Mouse (Mus musculus): ENCODE results near the gene Slc39a11. TPM values are rescaled to one million over a fixed set of nuclear protein-coding genes. Genes with fewer than 3 reads are reported as not detected.

Gene Slc39a11
- polyA plus RNA-seq, 1 experiment from 2014 or later, result 21.4 TPM

DNA sequence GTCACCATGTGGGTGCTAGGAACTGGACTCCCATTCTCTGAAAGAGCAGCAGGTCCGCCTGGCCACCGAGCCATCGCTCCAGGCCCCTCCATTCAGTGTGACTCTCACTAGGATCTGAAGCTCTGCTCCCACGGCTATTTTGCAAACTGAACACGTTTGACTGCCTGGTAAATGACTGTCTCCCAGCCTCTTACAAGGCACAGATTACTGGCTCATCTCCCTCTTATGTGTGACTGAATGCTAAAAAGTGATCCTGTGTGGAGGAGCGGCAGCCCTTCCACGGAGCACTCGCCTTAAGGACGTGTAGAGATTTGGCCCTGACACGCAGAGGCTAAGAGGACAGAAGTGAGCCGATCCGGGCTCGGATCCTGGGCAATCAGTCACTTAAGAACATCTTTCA, 96.3 kb downstream of the Slc39a11 start:
- Histone ChIP-seq H3K4me3 (no peak overlapping the region), H3K27me3 (no peaks in the 10 kb centered on the region), H3K36me3 (no peaks in the 10 kb centered on the region), H3K27ac (no peak overlapping the region), H3K4me2 (replicated peaks) (no peak overlapping the region), H3K9ac (no peak overlapping the region), H3K4me1 (peaks cover 3% of the 10 kb centered on the region; the same call in 1 of the 2 replicates), H3K9me3 (no peaks in the 10 kb centered on the region)
- ATAC-seq (ENCODE audit: insufficient number of reproducible peaks, insufficient read depth, low FRiP score, low TSS enrichment), result no peak
- WGBS, result 84% methylated on average over 13 of the region's 13 CpGs

DNA sequence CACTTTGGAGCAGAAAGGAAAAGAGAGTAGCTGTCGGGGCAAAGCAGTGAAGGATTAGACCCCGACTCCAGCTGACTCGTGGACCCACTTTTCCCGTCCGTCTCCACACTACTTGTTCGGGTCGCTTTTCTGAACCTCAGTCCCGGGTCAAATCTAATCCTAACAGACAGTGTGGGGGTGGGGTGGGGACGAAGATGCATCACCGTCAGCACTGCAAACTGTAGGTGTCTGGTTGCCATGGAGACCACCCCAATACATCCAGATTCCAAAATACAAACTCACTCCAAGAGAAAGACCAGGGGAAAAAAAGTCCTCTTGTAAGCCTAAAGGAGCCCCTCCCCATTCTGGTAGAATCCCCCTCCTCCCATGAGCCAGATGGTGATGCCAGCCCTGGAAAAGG, 97.3 kb downstream of the Slc39a11 start:
- no peaks in the 10 kb centered on the region for H3K27me3 ChIP-seq
- no peak overlapping the region for H3K4me3 ChIP-seq
- H3K4me2 ChIP-seq (replicated peaks), result no peak overlapping the region
- WGBS, result 66% methylated on average over 10 of the region's 10 CpGs
- H3K36me3 ChIP-seq, result no peaks in the 10 kb centered on the region
- no peak for ATAC-seq (ENCODE audit: insufficient number of reproducible peaks, insufficient read depth, low FRiP score, low TSS enrichment)
- H3K9me3 ChIP-seq, result no peaks in the 10 kb centered on the region
- peaks cover 3% of the 10 kb centered on the region; the same call in 1 of the 2 replicates for H3K4me1 ChIP-seq
- no peak overlapping the region for H3K9ac ChIP-seq
- H3K27ac ChIP-seq, result no peak overlapping the region

DNA sequence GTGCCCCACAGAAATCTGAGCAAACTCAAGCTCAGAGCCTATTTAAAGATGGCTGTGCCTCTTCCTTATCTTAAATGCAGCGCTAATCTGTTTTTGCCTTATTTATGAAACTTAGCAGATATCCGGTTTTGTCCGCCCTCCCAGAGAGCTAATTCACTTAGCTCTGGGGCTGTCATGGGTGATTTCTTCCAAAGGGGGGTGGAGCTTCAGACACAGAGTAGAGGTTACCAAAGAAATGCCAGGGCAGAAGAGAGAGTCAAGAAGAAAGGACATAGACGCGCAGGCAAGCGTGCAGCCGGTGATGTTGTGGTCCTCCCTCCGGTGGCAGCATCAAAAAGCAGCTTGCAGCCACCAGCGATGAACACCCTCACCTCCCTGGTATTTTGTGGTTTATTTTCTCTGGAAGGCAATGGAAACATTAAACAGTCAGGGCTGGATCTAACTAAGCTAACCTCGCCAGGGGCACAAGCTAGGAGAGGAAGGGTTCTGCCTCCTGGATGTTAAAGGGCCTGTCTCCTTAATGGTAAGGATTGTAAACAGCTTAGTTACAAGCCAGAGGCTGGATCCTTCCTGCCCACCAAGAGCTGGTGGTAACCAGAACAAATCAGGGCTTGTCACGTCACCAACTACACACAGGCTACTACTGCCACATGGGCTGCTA, 103.5 kb downstream of the Slc39a11 start:
- peaks cover 10% of the 10 kb centered on the region; the same call in 1 of the 2 replicates for H3K4me1 ChIP-seq
- no peak for ATAC-seq (ENCODE audit: insufficient number of reproducible peaks, insufficient read depth, low FRiP score, low TSS enrichment)
- no peak overlapping the region for H3K4me2 ChIP-seq (replicated peaks)
- H3K27me3 ChIP-seq, result no peaks in the 10 kb centered on the region
- no peak overlapping the region for H3K27ac ChIP-seq
- no peaks in the 10 kb centered on the region for H3K36me3 ChIP-seq
- no peak overlapping the region for H3K4me3 ChIP-seq
- no peak overlapping the region for H3K9ac ChIP-seq
- no peaks in the 10 kb centered on the region for H3K9me3 ChIP-seq
- 53% methylated on average over 11 of the region's 11 CpGs for WGBS

DNA sequence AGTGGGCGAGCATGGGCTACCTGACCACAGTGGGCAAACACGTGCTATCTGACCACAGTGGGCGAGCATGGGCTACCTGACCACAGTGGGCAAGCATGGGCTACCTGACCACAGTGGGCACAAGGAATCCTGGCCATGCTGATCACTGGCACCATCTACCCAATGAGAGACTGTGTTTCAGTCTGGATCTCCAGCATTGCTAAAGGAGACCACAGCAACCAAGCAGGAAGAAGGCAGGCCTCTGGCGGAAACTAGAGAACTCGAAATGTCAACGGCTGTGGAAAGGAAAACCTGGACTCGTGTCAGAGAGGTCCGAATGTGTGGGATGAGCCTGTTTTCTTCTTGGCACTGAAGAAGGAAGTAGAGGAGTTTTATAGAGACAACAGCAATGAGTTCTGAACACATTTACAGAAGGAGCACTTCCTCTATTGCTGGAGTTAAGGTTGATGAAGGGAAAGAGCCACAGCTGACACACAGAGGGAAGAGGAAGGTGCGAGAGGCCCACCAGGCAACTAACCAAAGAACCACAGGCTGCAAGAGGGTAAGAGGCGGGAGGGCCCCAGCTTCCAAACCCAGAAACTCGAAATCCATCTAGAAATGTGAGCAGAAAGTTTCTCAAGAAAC, 105.8 kb downstream of the Slc39a11 start:
- 91% methylated on average over 11 of the region's 11 CpGs for WGBS
- no peaks in the 10 kb centered on the region for H3K27me3 ChIP-seq
- H3K27ac ChIP-seq, result no peak overlapping the region
- no peak overlapping the region for H3K4me3 ChIP-seq
- H3K4me1 ChIP-seq, result peaks cover 10% of the 10 kb centered on the region; the same call in 1 of the 2 replicates
- H3K9ac ChIP-seq, result no peak overlapping the region
- no peaks in the 10 kb centered on the region for H3K36me3 ChIP-seq
- H3K4me2 ChIP-seq (replicated peaks), result no peak overlapping the region
- no peaks in the 10 kb centered on the region for H3K9me3 ChIP-seq
- ATAC-seq (ENCODE audit: insufficient number of reproducible peaks, insufficient read depth, low FRiP score, low TSS enrichment), result no peak

DNA sequence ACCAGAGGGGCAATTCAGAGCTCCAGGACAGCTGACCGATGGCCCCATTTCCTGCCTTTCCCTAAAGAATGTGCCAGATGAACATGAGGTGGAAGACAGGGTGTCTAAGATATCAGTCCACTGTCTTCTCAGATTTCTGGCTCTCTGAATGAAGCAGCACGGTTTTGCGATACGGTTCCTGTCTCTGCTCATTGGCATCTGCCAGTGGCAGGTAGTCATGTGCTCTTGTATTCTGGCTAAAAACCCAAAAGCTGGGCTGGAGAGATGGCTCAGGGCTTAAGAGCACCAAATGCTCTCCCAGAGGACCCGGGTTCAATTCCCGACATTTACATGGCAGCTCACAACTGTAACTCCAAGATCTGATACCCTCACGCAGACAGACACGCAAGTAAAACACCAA, 108.8 kb downstream of the Slc39a11 start:
- no peak overlapping the region for H3K4me2 ChIP-seq (replicated peaks)
- no peak overlapping the region for H3K4me3 ChIP-seq
- H3K27me3 ChIP-seq, result no peaks in the 10 kb centered on the region
- H3K27ac ChIP-seq, result no peak overlapping the region
- H3K9ac ChIP-seq, result no peak overlapping the region
- peaks cover 4% of the 10 kb centered on the region; the same call in 1 of the 2 replicates for H3K4me1 ChIP-seq
- no peaks in the 10 kb centered on the region for H3K9me3 ChIP-seq
- WGBS, result 92% methylated on average over 8 of the region's 8 CpGs
- H3K36me3 ChIP-seq, result no peaks in the 10 kb centered on the region
- ATAC-seq (ENCODE audit: insufficient number of reproducible peaks, insufficient read depth, low FRiP score, low TSS enrichment), result no peak

DNA sequence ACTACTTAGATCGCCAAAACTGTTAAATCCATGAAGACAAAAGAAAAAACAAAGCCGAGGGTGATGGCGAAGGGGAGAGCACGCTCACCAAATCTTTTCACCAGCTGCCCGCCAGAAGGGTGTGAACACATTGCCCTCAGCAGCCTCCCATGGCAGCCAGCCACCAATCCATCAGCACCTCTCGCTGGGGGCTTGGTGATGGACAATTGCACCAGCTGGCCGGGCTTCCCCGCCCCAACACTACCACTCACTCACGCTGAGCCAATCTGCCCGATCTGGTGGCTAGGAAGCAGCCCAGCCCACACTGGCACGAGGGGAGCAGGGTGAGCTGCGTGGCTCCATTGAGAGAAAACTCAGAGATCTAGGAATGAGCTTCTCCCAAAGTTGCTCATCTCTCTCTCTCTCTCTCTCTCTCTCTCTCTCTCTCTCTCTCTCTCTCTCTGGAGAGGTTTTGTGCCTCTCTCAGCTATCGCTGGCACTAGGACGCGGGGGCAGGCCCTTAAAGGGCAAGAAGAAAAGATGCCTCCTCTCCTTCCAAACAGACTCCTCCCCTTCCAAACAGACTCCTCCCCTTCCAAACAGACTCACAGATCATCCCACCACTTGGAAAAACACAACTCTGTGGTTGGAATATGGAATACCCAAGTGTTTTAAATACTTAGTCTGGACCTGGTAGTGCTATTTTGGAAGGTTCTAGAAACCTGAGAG, 110.2 kb downstream of the Slc39a11 start:
- Histone ChIP-seq H3K27me3 (no peaks in the 10 kb centered on the region), H3K27ac (no peak overlapping the region), H3K9ac (no peak overlapping the region), H3K4me3 (no peak overlapping the region), H3K4me2 (replicated peaks) (no peak overlapping the region), H3K4me1 (no peaks in the 10 kb centered on the region; the same call in 1 of the 2 replicates), H3K9me3 (no peaks in the 10 kb centered on the region), H3K36me3 (no peaks in the 10 kb centered on the region)
- 72% methylated on average over 15 of the region's 15 CpGs for WGBS
- no peak for ATAC-seq (ENCODE audit: insufficient number of reproducible peaks, insufficient read depth, low FRiP score, low TSS enrichment)

DNA sequence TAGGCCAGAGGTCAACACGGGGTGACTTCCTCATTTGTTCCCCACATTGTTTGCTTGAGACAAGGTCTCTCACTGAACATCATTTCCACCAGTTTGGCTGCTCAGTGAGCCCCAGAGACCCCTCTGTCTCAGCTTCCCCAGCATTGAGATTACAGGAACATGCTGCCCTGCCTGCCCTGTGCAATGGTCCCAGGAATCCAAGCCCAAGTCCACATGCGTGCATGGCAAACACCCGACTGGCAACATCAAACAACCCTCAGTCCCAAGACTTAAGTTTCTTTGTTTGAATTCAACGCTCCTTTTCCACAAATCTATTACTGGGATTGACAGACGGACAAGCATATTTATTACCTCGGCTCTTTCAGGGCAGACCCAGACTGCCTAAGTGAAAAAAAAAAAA, 110.8 kb downstream of the Slc39a11 start:
- Histone ChIP-seq H3K9me3 (no peaks in the 10 kb centered on the region), H3K4me1 (peaks cover 5% of the 10 kb centered on the region; the same call in 1 of the 2 replicates), H3K4me2 (replicated peaks) (no peak overlapping the region), H3K9ac (no peak overlapping the region), H3K27ac (no peak overlapping the region), H3K27me3 (no peaks in the 10 kb centered on the region), H3K36me3 (no peaks in the 10 kb centered on the region), H3K4me3 (no peak overlapping the region)
- no peak for ATAC-seq (ENCODE audit: insufficient number of reproducible peaks, insufficient read depth, low FRiP score, low TSS enrichment)
- 66% methylated on average over 6 of the region's 6 CpGs for WGBS

DNA sequence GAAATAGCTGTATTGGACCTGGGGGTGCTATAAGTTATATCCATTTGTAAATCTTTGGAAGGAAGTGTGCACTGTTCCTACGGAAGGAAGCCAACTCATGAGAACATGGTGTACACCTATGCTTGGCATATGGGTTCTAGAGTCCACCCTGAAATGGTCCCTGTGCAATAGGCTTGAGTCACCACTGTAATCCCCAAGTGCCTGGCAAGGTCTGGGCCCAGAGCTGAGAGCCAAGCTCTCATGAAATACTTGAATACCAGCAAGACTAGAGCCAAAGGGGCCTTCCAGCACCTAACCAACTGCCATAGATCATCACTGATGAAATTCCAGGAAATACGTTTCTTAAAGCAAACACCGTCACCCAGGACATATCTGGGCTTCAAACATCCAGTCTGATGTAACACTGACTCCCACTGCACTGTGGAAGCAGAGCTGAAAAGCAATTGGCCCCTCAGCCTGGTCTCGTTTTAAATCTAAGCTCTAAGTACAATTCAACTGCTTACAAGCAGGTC, 111.4 kb downstream of the Slc39a11 start:
- H3K4me2 ChIP-seq (replicated peaks), result no peak overlapping the region

DNA sequence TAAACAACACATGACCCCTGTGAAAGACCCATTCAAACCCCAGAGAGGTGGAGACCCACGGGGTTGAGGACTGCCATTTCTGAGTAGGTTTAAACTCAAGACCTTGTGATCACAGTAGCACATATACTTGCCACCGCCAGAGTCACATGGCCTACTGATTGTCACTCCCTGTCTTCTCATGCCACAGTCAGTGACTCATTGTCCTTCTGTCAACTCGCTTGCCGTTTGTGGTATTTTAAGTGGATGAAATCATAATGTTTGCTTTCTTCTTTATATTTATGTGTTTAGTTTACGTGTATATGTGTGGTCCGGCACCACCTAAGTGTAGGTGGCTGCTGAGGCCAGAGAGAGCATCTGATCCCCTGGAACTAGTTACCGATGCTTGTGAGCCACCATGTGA, 112.2 kb downstream of the Slc39a11 start:
- H3K4me2 ChIP-seq (replicated peaks), result no peak overlapping the region
- H3K36me3 ChIP-seq, result no peaks in the 10 kb centered on the region
- WGBS, result 92% methylated on average over 7 of the region's 7 CpGs
- H3K4me1 ChIP-seq, result peaks cover 11% of the 10 kb centered on the region; the same call in 1 of the 2 replicates
- H3K27me3 ChIP-seq, result no peaks in the 10 kb centered on the region
- H3K9me3 ChIP-seq, result no peaks in the 10 kb centered on the region
- H3K9ac ChIP-seq, result no peak overlapping the region
- no peak overlapping the region for H3K27ac ChIP-seq
- ATAC-seq (ENCODE audit: insufficient number of reproducible peaks, insufficient read depth, low FRiP score, low TSS enrichment), result no peak
- H3K4me3 ChIP-seq, result no peak overlapping the region

More for the DNA sequence above, 111.4 kb downstream of the Slc39a11 start:
- Histone ChIP-seq H3K4me3 (no peak overlapping the region), H3K27ac (no peak overlapping the region), H3K9ac (no peak overlapping the region), H3K4me1 (peaks cover 11% of the 10 kb centered on the region; the same call in 1 of the 2 replicates), H3K27me3 (no peaks in the 10 kb centered on the region), H3K36me3 (no peaks in the 10 kb centered on the region), H3K9me3 (no peaks in the 10 kb centered on the region)
- ATAC-seq (ENCODE audit: insufficient number of reproducible peaks, insufficient read depth, low FRiP score, low TSS enrichment), result no peak
- WGBS, result 89% methylated on average over 4 of the region's 4 CpGs

DNA sequence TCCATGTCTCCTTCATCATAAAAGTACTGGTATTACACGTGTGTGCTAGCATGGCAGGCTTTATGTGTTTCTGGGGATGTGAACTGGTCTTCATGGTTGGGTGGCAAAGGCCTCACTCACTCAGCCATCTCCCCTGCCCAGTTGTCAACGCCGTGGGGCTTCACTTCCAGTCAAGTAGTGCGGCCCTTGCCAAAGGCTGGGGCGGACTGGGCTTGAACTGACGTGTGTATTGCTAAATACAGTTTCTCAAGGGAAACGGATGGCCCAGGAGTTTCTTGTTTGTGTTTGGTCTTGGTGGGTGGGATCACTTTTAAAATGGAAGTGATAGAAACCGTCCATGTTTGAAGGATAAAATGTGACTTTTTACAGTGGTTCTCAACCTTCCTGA, 112.7 kb downstream of the Slc39a11 start:
- Histone ChIP-seq H3K4me1 (peaks cover 11% of the 10 kb centered on the region; the same call in 1 of the 2 replicates), H3K4me3 (no peak overlapping the region), H3K36me3 (no peaks in the 10 kb centered on the region), H3K27ac (no peak overlapping the region), H3K9me3 (no peaks in the 10 kb centered on the region), H3K27me3 (no peaks in the 10 kb centered on the region), H3K9ac (no peak overlapping the region), H3K4me2 (replicated peaks) (no peak overlapping the region)
- WGBS, result 86% methylated on average over 8 of the region's 8 CpGs
- ATAC-seq (ENCODE audit: insufficient number of reproducible peaks, insufficient read depth, low FRiP score, low TSS enrichment), result no peak

DNA sequence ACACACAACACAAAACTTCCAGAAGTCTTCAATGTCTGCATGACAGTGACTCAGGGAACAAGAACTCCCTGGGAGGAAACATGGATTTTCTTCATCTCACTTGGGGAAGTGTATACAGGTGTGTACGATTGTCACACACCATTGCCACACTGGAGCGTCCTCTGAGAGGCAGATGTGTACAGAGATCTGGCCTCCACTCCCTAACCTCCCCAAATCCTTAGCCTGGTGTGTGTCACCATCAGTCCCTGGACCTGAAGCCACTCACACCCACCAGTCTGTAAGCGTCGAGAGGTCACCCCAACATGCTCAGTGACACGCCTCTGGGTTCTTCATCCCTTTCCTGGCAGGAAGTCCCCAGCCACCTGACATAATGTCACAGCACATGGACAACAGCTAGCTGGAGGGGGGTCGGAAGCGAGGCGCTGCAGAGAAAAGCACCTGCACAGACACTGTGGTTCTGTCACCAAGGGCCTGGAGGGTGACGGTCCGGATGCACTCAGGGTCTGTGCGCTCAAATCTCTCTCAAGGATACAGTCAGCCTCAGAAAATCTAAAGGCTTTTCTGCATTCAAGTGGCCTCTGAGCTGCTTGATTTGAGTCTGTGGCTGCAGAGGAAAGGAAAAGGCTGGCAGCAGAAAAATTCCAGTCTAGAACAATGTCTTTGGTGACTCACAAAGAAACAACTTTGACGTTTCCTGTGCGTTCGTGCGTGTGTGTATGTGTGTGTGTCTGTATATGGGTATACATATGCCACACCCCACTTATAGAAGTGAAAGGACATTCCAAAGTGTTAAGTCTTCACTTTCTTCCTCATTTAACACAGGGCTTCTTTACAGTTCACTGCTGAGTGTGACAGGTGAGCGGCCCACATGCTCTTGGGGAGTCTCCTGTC, 113.3 kb downstream of the Slc39a11 start:
- no peaks in the 10 kb centered on the region for H3K36me3 ChIP-seq
- peaks cover 11% of the 10 kb centered on the region; the same call in 1 of the 2 replicates for H3K4me1 ChIP-seq
- no peaks in the 10 kb centered on the region for H3K9me3 ChIP-seq
- H3K27me3 ChIP-seq, result no peaks in the 10 kb centered on the region
- 90% methylated on average over 16 of the region's 16 CpGs for WGBS
- no peak overlapping the region for H3K4me3 ChIP-seq
- H3K4me2 ChIP-seq (replicated peaks), result no peak overlapping the region
- H3K27ac ChIP-seq, result no peak overlapping the region
- no peak overlapping the region for H3K9ac ChIP-seq
- no peak for ATAC-seq (ENCODE audit: insufficient number of reproducible peaks, insufficient read depth, low FRiP score, low TSS enrichment)

All from embryonic facial prominence, embryonic 12.5 days (tissue).